Mouse (Mus musculus): ENCODE measurements around the gene Ccpg1os. TPM values are rescaled to one million over a fixed set of nuclear protein-coding genes. Genes with fewer than 3 reads are reported as not detected.
A peak's percentile ranks its signal among the peaks of the same experiment; 100 is the strongest.

Ccpg1os gene
- polyA plus RNA-seq (2016; fragmentation: Nextera tagmentation; extraction: Ambion mirVana) = 4.4 and 4.6 TPM in 2 replicates

GRCm38 (mm10) chr9:72985250-72986220 is at the start of gene Ccpg1os, which contains the start of gene Ccpg1:
TSS of gene Ccpg1os (minus strand) at chr9:72985382.
TSS of gene Ccpg1 (plus strand) at chr9:72985429.
- H3K36me3 ChIP-seq = no peaks in the 10 kb centered on the region
- no peaks in the 10 kb centered on the region for H3K27me3 ChIP-seq (replicated peaks)
- peak; percentile 99 for ATAC-seq
- peak within 1 kb of the TSS; percentile 83 for H3K4me3 ChIP-seq
- peak within 1 kb of the TSS; percentile 95 for H3K4me2 ChIP-seq
- H3K9me3 ChIP-seq (replicated peaks) = no peaks in the 10 kb centered on the region
- peak within 1 kb of the TSS; percentile 80 for H3K9ac ChIP-seq
- WGBS (ENCODE audit: insufficient replicate concordance) = under 1% methylated on average over 88 of the region's 88 CpGs
- peak within 1 kb of the TSS; percentile 82 for H3K27ac ChIP-seq
- peaks cover 19% of the 10 kb centered on the region for H3K4me1 ChIP-seq

- 85% methylated on average over 1 of the region's 1 CpGs for WGBS (ENCODE audit: insufficient replicate concordance)
- no peak for ATAC-seq
Observed at GRCm38 (mm10) chr9:73033406-73033805, 48.2 kb upstream of the Ccpg1os start.

GRCm38 (mm10) chr9:73031421-73031820 is 46.2 kb upstream of the Ccpg1os start:
- Histone ChIP-seq H3K4me2 (no peak overlapping the region), H3K36me3 (peaks cover 59% of the 10 kb centered on the region), H3K27ac (no peak overlapping the region), H3K27me3 (replicated peaks) (no peaks in the 10 kb centered on the region), H3K9me3 (replicated peaks) (no peaks in the 10 kb centered on the region), H3K4me1 (no peaks in the 10 kb centered on the region), H3K4me3 (no peak overlapping the region), H3K9ac (no peak overlapping the region)
- no peak for ATAC-seq
- WGBS (ENCODE audit: insufficient replicate concordance) = 61% methylated on average over 4 of the region's 4 CpGs

More at GRCm38 (mm10) chr9:73033406-73033805, 48.2 kb upstream of the Ccpg1os start:
- Histone ChIP-seq H3K4me3 (no peak overlapping the region), H3K27ac (no peak overlapping the region), H3K4me2 (no peak overlapping the region), H3K9me3 (replicated peaks) (no peaks in the 10 kb centered on the region), H3K9ac (no peak overlapping the region), H3K27me3 (replicated peaks) (no peaks in the 10 kb centered on the region), H3K4me1 (peaks cover 3% of the 10 kb centered on the region), H3K36me3 (peaks cover 53% of the 10 kb centered on the region)

- Histone ChIP-seq H3K4me3 (no peak overlapping the region), H3K9ac (no peak overlapping the region), H3K4me1 (no peaks in the 10 kb centered on the region), H3K9me3 (replicated peaks) (no peaks in the 10 kb centered on the region), H3K27me3 (replicated peaks) (no peaks in the 10 kb centered on the region), H3K4me2 (no peak overlapping the region), H3K27ac (no peak overlapping the region), H3K36me3 (peaks cover 54% of the 10 kb centered on the region)
- 82% methylated on average over 1 of the region's 1 CpGs for WGBS (ENCODE audit: insufficient replicate concordance)
- ATAC-seq = no peak
Observed at GRCm38 (mm10) chr9:73030443-73030842, 45.3 kb upstream of the Ccpg1os start.

- H3K4me1 ChIP-seq = no peaks in the 10 kb centered on the region
- peak; percentile 54; the same call in 1 of the 2 replicates for ATAC-seq
Observed at GRCm38 (mm10) chr9:73025818-73026636, 40.8 kb upstream of the Ccpg1os start.

GRCm38 (mm10) chr9:73020566-73021097 is 35.5 kb upstream of the Ccpg1os start:
- no peak overlapping the region for H3K9ac ChIP-seq
- H3K36me3 ChIP-seq = peaks cover 60% of the 10 kb centered on the region
- H3K4me1 ChIP-seq = no peaks in the 10 kb centered on the region
- no peak overlapping the region for H3K27ac ChIP-seq
- H3K9me3 ChIP-seq (replicated peaks) = no peaks in the 10 kb centered on the region
- H3K4me3 ChIP-seq = no peak overlapping the region
- H3K4me2 ChIP-seq = no peak overlapping the region
- no peaks in the 10 kb centered on the region for H3K27me3 ChIP-seq (replicated peaks)
- ATAC-seq = no peak
- 79% methylated on average over 5 of the region's 5 CpGs for WGBS (ENCODE audit: insufficient replicate concordance)

More at GRCm38 (mm10) chr9:73025818-73026636, 40.8 kb upstream of the Ccpg1os start:
- H3K4me3 ChIP-seq = no peak overlapping the region
- H3K4me2 ChIP-seq = no peak overlapping the region
- H3K27me3 ChIP-seq (replicated peaks) = no peaks in the 10 kb centered on the region
- no peaks in the 10 kb centered on the region for H3K9me3 ChIP-seq (replicated peaks)
- peaks cover 34% of the 10 kb centered on the region for H3K36me3 ChIP-seq
- no peak overlapping the region for H3K9ac ChIP-seq
- WGBS (ENCODE audit: insufficient replicate concordance) = 47% methylated on average over 17 of the region's 17 CpGs
- H3K27ac ChIP-seq = no peak overlapping the region

- Histone ChIP-seq H3K4me1 (no peaks in the 10 kb centered on the region), H3K36me3 (peaks cover 67% of the 10 kb centered on the region), H3K9me3 (replicated peaks) (no peaks in the 10 kb centered on the region), H3K27me3 (replicated peaks) (no peaks in the 10 kb centered on the region), H3K27ac (no peak overlapping the region), H3K4me2 (no peak overlapping the region), H3K4me3 (no peak overlapping the region), H3K9ac (no peak overlapping the region)
- 78% methylated on average over 10 of the region's 10 CpGs for WGBS (ENCODE audit: insufficient replicate concordance)
- ATAC-seq = no peak
Observed at GRCm38 (mm10) chr9:73019841-73020240, 34.7 kb upstream of the Ccpg1os start.

- Histone ChIP-seq H3K27me3 (replicated peaks) (no peaks in the 10 kb centered on the region), H3K9ac (no peak overlapping the region), H3K4me2 (no peak overlapping the region), H3K36me3 (peaks cover 82% of the 10 kb centered on the region), H3K4me1 (no peaks in the 10 kb centered on the region), H3K4me3 (no peak overlapping the region), H3K9me3 (replicated peaks) (no peaks in the 10 kb centered on the region), H3K27ac (no peak overlapping the region)
- whole genome bisulfite sequencing (ENCODE audit: insufficient replicate concordance) = 78% methylated on average over 13 of the region's 13 CpGs
- no peak for ATAC-seq
Observed at GRCm38 (mm10) chr9:73014724-73015123, 29.5 kb upstream of the Ccpg1os start.

- no peaks in the 10 kb centered on the region for H3K4me1 ChIP-seq
- H3K27me3 ChIP-seq (replicated peaks) = no peaks in the 10 kb centered on the region
- no peak overlapping the region for H3K27ac ChIP-seq
- H3K36me3 ChIP-seq = peaks cover 63% of the 10 kb centered on the region
- WGBS (ENCODE audit: insufficient replicate concordance) = 85% methylated on average over 4 of the region's 4 CpGs
- H3K4me2 ChIP-seq = no peak overlapping the region
- H3K4me3 ChIP-seq = no peak overlapping the region
- no peak for ATAC-seq
- H3K9me3 ChIP-seq (replicated peaks) = no peaks in the 10 kb centered on the region
- no peak overlapping the region for H3K9ac ChIP-seq
Observed at GRCm38 (mm10) chr9:73012629-73013028, 27.4 kb upstream of the Ccpg1os start.

GRCm38 (mm10) chr9:73008384-73008783 is 23.2 kb upstream of the Ccpg1os start:
- Histone ChIP-seq H3K27me3 (replicated peaks) (no peaks in the 10 kb centered on the region), H3K36me3 (peaks cover 30% of the 10 kb centered on the region), H3K27ac (no peak overlapping the region), H3K9ac (no peak overlapping the region), H3K4me1 (no peaks in the 10 kb centered on the region), H3K4me3 (no peak overlapping the region), H3K4me2 (no peak overlapping the region), H3K9me3 (replicated peaks) (no peaks in the 10 kb centered on the region)
- no peak for ATAC-seq
- WGBS (ENCODE audit: insufficient replicate concordance) = 39% methylated on average over 3 of the region's 3 CpGs

GRCm38 (mm10) chr9:73006175-73006574 is 21.0 kb upstream of the Ccpg1os start:
- ATAC-seq = no peak
- WGBS (ENCODE audit: insufficient replicate concordance) = 79% methylated on average over 3 of the region's 3 CpGs
- no peaks in the 10 kb centered on the region for H3K4me1 ChIP-seq

More at GRCm38 (mm10) chr9:73006175-73006574, 21.0 kb upstream of the Ccpg1os start:
- Histone ChIP-seq H3K27ac (no peak overlapping the region), H3K4me2 (no peak overlapping the region), H3K36me3 (peaks cover 20% of the 10 kb centered on the region), H3K9ac (no peak overlapping the region), H3K4me3 (no peak overlapping the region), H3K27me3 (replicated peaks) (no peaks in the 10 kb centered on the region), H3K9me3 (replicated peaks) (no peaks in the 10 kb centered on the region)

All from liver, embryonic 12.5 days (tissue).